8 mouse cellular contexts compared by ENCODE assay signal in genomic region chr8:71271630-71272029, GRCm38 (mm10). TPM values are rescaled to one million over a fixed set of nuclear protein-coding genes. Genes with fewer than 3 reads are reported as not detected.
DNase-seq lines count a peak whose midpoint lies in the region; ATAC-seq lines count a peak whose summit lies in the region.

No protein-coding gene starts in this region.

- peak overlapping the region; percentile 99 for H3K4me3 ChIP-seq in megakaryocyte, embryonic 14.5 days (replicated peaks)
- H3K4me3 ChIP-seq in embryonic facial prominence, embryonic 13.5 days = peak overlapping the region; percentile 82
- peak overlapping the region; percentile 85 for H3K4me3 ChIP-seq in limb, embryonic 13.5 days
- H3K4me3 ChIP-seq in stomach, embryonic 15.5 days (replicated peaks) = peak overlapping the region; percentile 81

- H3K27ac ChIP-seq in embryonic facial prominence, embryonic 13.5 days = peak overlapping the region; percentile 84
- H3K27ac ChIP-seq in limb, embryonic 13.5 days = peak overlapping the region; percentile 83
- peak overlapping the region; percentile 87 for H3K27ac ChIP-seq in stomach, embryonic 15.5 days

- ATAC-seq in megakaryocyte, adult 5-6 weeks (ENCODE audit: poor library complexity, severe bottlenecking) = no peak
- ATAC-seq in embryonic facial prominence, embryonic 13.5 days (ENCODE audit: insufficient number of reproducible peaks, insufficient read depth, low FRiP score, low TSS enrichment, low read depth) = no peak
- ATAC-seq in limb, embryonic 13.5 days (ENCODE audit: low FRiP score, low read depth) = no peak
- ATAC-seq in stomach, embryonic 15.5 days (ENCODE audit: insufficient read depth, low FRiP score, low read depth) = no peak

- H3K4me2 ChIP-seq in embryonic facial prominence, embryonic 13.5 days = peak overlapping the region; percentile 82
- peak overlapping the region; percentile 86 for H3K4me2 ChIP-seq in limb, embryonic 13.5 days (replicated peaks)
- H3K4me2 ChIP-seq in stomach, embryonic 15.5 days = peak overlapping the region; percentile 77

- no peaks in the 10 kb centered on the region for H3K27me3 ChIP-seq in megakaryocyte, embryonic 14.5 days (replicated peaks)
- H3K27me3 ChIP-seq in embryonic facial prominence, embryonic 13.5 days = no peaks in the 10 kb centered on the region
- H3K27me3 ChIP-seq in limb, embryonic 13.5 days = no peaks in the 10 kb centered on the region
- no peaks in the 10 kb centered on the region for H3K27me3 ChIP-seq in stomach, embryonic 15.5 days (replicated peaks)

- no peak for DNase-seq in natural killer cell, adult 2 months (ENCODE audit: low spot score in 2 of 2)
- no peak for DNase-seq in spleen, postnatal 14 days (ENCODE audit: low spot score in 2 of 2)
- no peak for DNase-seq in left cerebral cortex, postnatal 14 days (ENCODE audit: low spot score in 2 of 2)

- H3K4me1 ChIP-seq in megakaryocyte, embryonic 14.5 days = peaks cover 60% of the 10 kb centered on the region
- H3K4me1 ChIP-seq in embryonic facial prominence, embryonic 13.5 days = peaks cover 28% of the 10 kb centered on the region
- peaks cover 32% of the 10 kb centered on the region for H3K4me1 ChIP-seq in limb, embryonic 13.5 days
- peaks cover 14% of the 10 kb centered on the region for H3K4me1 ChIP-seq in stomach, embryonic 15.5 days

- no peaks in the 10 kb centered on the region for H3K9me3 ChIP-seq in megakaryocyte, embryonic 14.5 days
- H3K9me3 ChIP-seq in embryonic facial prominence, embryonic 13.5 days = no peaks in the 10 kb centered on the region
- H3K9me3 ChIP-seq in limb, embryonic 13.5 days = no peaks in the 10 kb centered on the region
- H3K9me3 ChIP-seq in stomach, embryonic 15.5 days = no peaks in the 10 kb centered on the region

- intact Hi-C loops in left cerebral cortex, postnatal 14 days (cut with DNase I) = loop anchor here (10.0 kb wide), 1 partner anchor 367 kb away; the partner anchor contains the start of gene Map1s

- peak overlapping the region; percentile 82 for H3K9ac ChIP-seq in embryonic facial prominence, embryonic 13.5 days
- H3K9ac ChIP-seq in limb, embryonic 13.5 days = peak overlapping the region; percentile 79
- peak overlapping the region; percentile 77 for H3K9ac ChIP-seq in stomach, embryonic 15.5 days

- peaks cover 52% of the 10 kb centered on the region for H3K36me3 ChIP-seq in megakaryocyte, embryonic 14.5 days (replicated peaks; ENCODE audit: low read length)
- H3K36me3 ChIP-seq in embryonic facial prominence, embryonic 13.5 days = peaks cover 3% of the 10 kb centered on the region; the same call in 1 of the 2 replicates
- peaks cover 18% of the 10 kb centered on the region for H3K36me3 ChIP-seq in limb, embryonic 13.5 days
- no peaks in the 10 kb centered on the region for H3K36me3 ChIP-seq in stomach, embryonic 15.5 days

- 20% methylated on average over 5 of the region's 5 CpGs for WGBS in embryonic facial prominence, embryonic 13.5 days
- WGBS in limb, embryonic 13.5 days = 31% methylated on average over 5 of the region's 5 CpGs
- WGBS in stomach, embryonic 15.5 days = 14% methylated on average over 5 of the region's 5 CpGs

RNA-seq across cellular contexts. Expression of gene Myo9b, which starts 0.9 kb away (rescaled TPM):
- polyA plus RNA-seq in megakaryocyte, embryonic 14.5 days (2012; ENCODE audit: insufficient read depth, low replicate concordance) = 63.5 and 70.1 TPM in 2 replicates
- total RNA-seq in megakaryocyte, adult 5-6 weeks (2015) = 57.1 and 60.8 TPM in 2 replicates
- total RNA-seq in megakaryocyte, adult 5-6 weeks (2017) = 61.7 and 71.4 TPM in 2 replicates
- 24.0 and 27.5 TPM in 2 replicates for polyA plus RNA-seq in embryonic facial prominence, embryonic 13.5 days (2015; fragmentation: Nextera tagmentation; extraction: Ambion mirVana)
- polyA plus RNA-seq in limb, embryonic 13.5 days (2015; fragmentation: Nextera tagmentation; extraction: Ambion mirVana) = 24.9 and 27.2 TPM in 2 replicates
- polyA plus RNA-seq in stomach, embryonic 15.5 days (2015; fragmentation: Nextera tagmentation; extraction: Ambion mirVana) = 17.8 and 22.7 TPM in 2 replicates
- 10 to 100 TPM; 29.0 to 30.0 TPM for total RNA-seq in left cerebral cortex, postnatal 14 days (2021)

RNA-seq across cellular contexts. Expression of gene Haus8, which starts 1.1 kb away (rescaled TPM):
- 9.3 and 14.0 TPM in 2 replicates for polyA plus RNA-seq in megakaryocyte, embryonic 14.5 days (2012; ENCODE audit: insufficient read depth, low replicate concordance)
- total RNA-seq in megakaryocyte, adult 5-6 weeks (2015) = 39.5 and 46.9 TPM in 2 replicates
- 74.0 and 91.2 TPM in 2 replicates for total RNA-seq in megakaryocyte, adult 5-6 weeks (2017)
- polyA plus RNA-seq in embryonic facial prominence, embryonic 13.5 days (2015; fragmentation: Nextera tagmentation; extraction: Ambion mirVana) = 53.6 and 58.0 TPM in 2 replicates
- 58.2 and 58.3 TPM in 2 replicates for polyA plus RNA-seq in limb, embryonic 13.5 days (2015; fragmentation: Nextera tagmentation; extraction: Ambion mirVana)
- polyA plus RNA-seq in stomach, embryonic 15.5 days (2015; fragmentation: Nextera tagmentation; extraction: Ambion mirVana) = 49.9 and 53.7 TPM in 2 replicates
- total RNA-seq in left cerebral cortex, postnatal 14 days (2021) = 10 to 100 TPM; 11.7 to 15.3 TPM
